Mouse (Mus musculus): ENCODE results near the gene Mtr. TPM values are rescaled to one million over a fixed set of nuclear protein-coding genes. Genes with fewer than 3 reads are reported as not detected.

Gene Mtr
- polyA plus RNA-seq, 1 experiment from 2014 or later: 17.3 TPM

- H3K27ac ChIP-seq: no peak overlapping the region
- H3K79me2 ChIP-seq (ENCODE audit: inconsistent target): no peaks in the 10 kb centered on the region
- 92% methylated on average over 10 of the region's 10 CpGs for WGBS (ENCODE audit: missing documents)
- peaks cover 61% of the 10 kb centered on the region for H3K36me3 ChIP-seq (ENCODE audit: inconsistent target)
- H3K4me3 ChIP-seq (ENCODE audit: inconsistent target): no peak overlapping the region
Observed at GRCm38 (mm10) chr13:12210023-12210762, 47.7 kb downstream of the Mtr start.

GRCm38 (mm10) chr13:12200372-12200771 is 57.5 kb downstream of the Mtr start:
- Histone ChIP-seq H3K27ac (no peak overlapping the region), H3K4me3 (ENCODE audit: inconsistent target) (no peak overlapping the region), H3K79me2 (ENCODE audit: inconsistent target) (no peaks in the 10 kb centered on the region), H3K36me3 (ENCODE audit: inconsistent target) (peaks cover 56% of the 10 kb centered on the region)
- WGBS (ENCODE audit: missing documents): 90% methylated on average over 4 of the region's 5 CpGs

GRCm38 (mm10) chr13:12198486-12198885 is 59.4 kb downstream of the Mtr start:
- no peak overlapping the region for H3K27ac ChIP-seq
- WGBS (ENCODE audit: missing documents): 93% methylated on average over 2 of the region's 2 CpGs
- H3K79me2 ChIP-seq (ENCODE audit: inconsistent target): no peaks in the 10 kb centered on the region
- H3K4me3 ChIP-seq (ENCODE audit: inconsistent target): no peak overlapping the region
- peaks cover 56% of the 10 kb centered on the region for H3K36me3 ChIP-seq (ENCODE audit: inconsistent target)

- 98% methylated on average over 4 of the region's 4 CpGs for WGBS (ENCODE audit: missing documents)
- H3K27ac ChIP-seq: no peak overlapping the region
- H3K4me3 ChIP-seq (ENCODE audit: inconsistent target): no peak overlapping the region
- H3K36me3 ChIP-seq (ENCODE audit: inconsistent target): peaks cover 71% of the 10 kb centered on the region
- no peaks in the 10 kb centered on the region for H3K79me2 ChIP-seq (ENCODE audit: inconsistent target)
Observed at GRCm38 (mm10) chr13:12196861-12197260, 61.1 kb downstream of the Mtr start.

GRCm38 (mm10) chr13:12196012-12196411 is 61.9 kb downstream of the Mtr start:
- peaks cover 75% of the 10 kb centered on the region for H3K36me3 ChIP-seq (ENCODE audit: inconsistent target)
- no peaks in the 10 kb centered on the region for H3K79me2 ChIP-seq (ENCODE audit: inconsistent target)
- WGBS (ENCODE audit: missing documents): 95% methylated on average over 3 of the region's 3 CpGs
- H3K27ac ChIP-seq: no peak overlapping the region
- no peak overlapping the region for H3K4me3 ChIP-seq (ENCODE audit: inconsistent target)

GRCm38 (mm10) chr13:12194942-12195662 is 62.8 kb downstream of the Mtr start:
- WGBS (ENCODE audit: missing documents): 90% methylated on average over 12 of the region's 12 CpGs
- peaks cover 79% of the 10 kb centered on the region for H3K36me3 ChIP-seq (ENCODE audit: inconsistent target)
- no peak overlapping the region for H3K27ac ChIP-seq
- no peaks in the 10 kb centered on the region for H3K79me2 ChIP-seq (ENCODE audit: inconsistent target)
- no peak overlapping the region for H3K4me3 ChIP-seq (ENCODE audit: inconsistent target)

- Histone ChIP-seq H3K79me2 (ENCODE audit: inconsistent target) (no peaks in the 10 kb centered on the region), H3K4me3 (ENCODE audit: inconsistent target) (no peak overlapping the region), H3K27ac (no peak overlapping the region), H3K36me3 (ENCODE audit: inconsistent target) (peaks cover 74% of the 10 kb centered on the region)
- WGBS (ENCODE audit: missing documents): 97% methylated on average over 11 of the region's 11 CpGs
Observed at GRCm38 (mm10) chr13:12189219-12189618, 68.7 kb downstream of the Mtr start.

- H3K36me3 ChIP-seq (ENCODE audit: inconsistent target): peaks cover 69% of the 10 kb centered on the region
- WGBS (ENCODE audit: missing documents): 96% methylated on average over 11 of the region's 11 CpGs
Observed at GRCm38 (mm10) chr13:12188804-12189203, 69.1 kb downstream of the Mtr start.

GRCm38 (mm10) chr13:12179481-12179880 is 78.4 kb downstream of the Mtr start:
- Histone ChIP-seq H3K79me2 (ENCODE audit: inconsistent target) (no peaks in the 10 kb centered on the region), H3K36me3 (ENCODE audit: inconsistent target) (no peaks in the 10 kb centered on the region), H3K27ac (no peak overlapping the region), H3K4me3 (ENCODE audit: inconsistent target) (no peak overlapping the region)
- 81% methylated on average over 8 of the region's 8 CpGs for WGBS (ENCODE audit: missing documents)

More at GRCm38 (mm10) chr13:12188804-12189203, 69.1 kb downstream of the Mtr start:
- H3K4me3 ChIP-seq (ENCODE audit: inconsistent target): no peak overlapping the region
- H3K79me2 ChIP-seq (ENCODE audit: inconsistent target): no peaks in the 10 kb centered on the region
- H3K27ac ChIP-seq: no peak overlapping the region

GRCm38 (mm10) chr13:12176761-12177160 is 81.2 kb downstream of the Mtr start:
- Histone ChIP-seq H3K27ac (no peak overlapping the region), H3K36me3 (ENCODE audit: inconsistent target) (no peaks in the 10 kb centered on the region), H3K79me2 (ENCODE audit: inconsistent target) (no peaks in the 10 kb centered on the region), H3K4me3 (ENCODE audit: inconsistent target) (no peak overlapping the region)
- 44% methylated on average over 3 of the region's 3 CpGs for WGBS (ENCODE audit: missing documents)

GRCm38 (mm10) chr13:12175988-12176736 is 81.8 kb downstream of the Mtr start:
- H3K27ac ChIP-seq: no peak overlapping the region
- no peak overlapping the region for H3K4me3 ChIP-seq (ENCODE audit: inconsistent target)
- H3K79me2 ChIP-seq (ENCODE audit: inconsistent target): no peaks in the 10 kb centered on the region
- WGBS (ENCODE audit: missing documents): 67% methylated on average over 16 of the region's 16 CpGs
- no peaks in the 10 kb centered on the region for H3K36me3 ChIP-seq (ENCODE audit: inconsistent target)

GRCm38 (mm10) chr13:12167276-12167675 is 90.6 kb downstream of the Mtr start:
- 85% methylated on average over 9 of the region's 9 CpGs for WGBS (ENCODE audit: missing documents)
- H3K4me3 ChIP-seq (ENCODE audit: inconsistent target): no peak overlapping the region
- H3K79me2 ChIP-seq (ENCODE audit: inconsistent target): no peaks in the 10 kb centered on the region
- H3K27ac ChIP-seq: no peak overlapping the region
- H3K36me3 ChIP-seq (ENCODE audit: inconsistent target): no peaks in the 10 kb centered on the region

- 62% methylated on average over 6 of the region's 6 CpGs for WGBS (ENCODE audit: missing documents)
- Histone ChIP-seq H3K27ac (no peak overlapping the region), H3K79me2 (ENCODE audit: inconsistent target) (no peaks in the 10 kb centered on the region), H3K36me3 (ENCODE audit: inconsistent target) (no peaks in the 10 kb centered on the region), H3K4me3 (ENCODE audit: inconsistent target) (no peak overlapping the region)
Observed at GRCm38 (mm10) chr13:12166386-12166785, 91.5 kb downstream of the Mtr start.

GRCm38 (mm10) chr13:12165461-12166058 is 92.4 kb downstream of the Mtr start:
- Histone ChIP-seq H3K27ac (no peak overlapping the region), H3K4me3 (ENCODE audit: inconsistent target) (no peak overlapping the region), H3K36me3 (ENCODE audit: inconsistent target) (no peaks in the 10 kb centered on the region), H3K79me2 (ENCODE audit: inconsistent target) (no peaks in the 10 kb centered on the region)
- WGBS (ENCODE audit: missing documents): 85% methylated on average over 8 of the region's 8 CpGs
